Mouse (Mus musculus) forebrain, embryonic 11.5 days (tissue): ENCODE data around the gene Nudt5. TPM values are rescaled to one million over a fixed set of nuclear protein-coding genes. Genes with fewer than 3 reads are reported as not detected.
A peak's percentile ranks its signal among the peaks of the same experiment; 100 is the strongest.

Source experiments
- ATAC-seq: fragments of 200-750 bp; cut with Nextera tagmentation; replicated peaks from 2 replicates; pipeline ENCODE4 v1.8.0; 2017; ENCODE audit warnings: moderate TSS enrichment; ENCODE audit not compliant: low FRiP score
- DNase-seq: peaks from one replicate; pipeline ENCODE4 v3.0.0-alpha.2; 2017; ENCODE audit warnings: low spot score
- H3K27ac ChIP-seq: fragments of 300-500 bp; sonication (generic); 2 replicates; pipeline ENCODE4 v1.5.1; 2014; ENCODE audit warnings: low read depth, low read length
- H3K27me3 ChIP-seq: fragments of 300-500 bp; sonication (generic); 2 replicates; pipeline ENCODE4 v1.6.1; 2014; ENCODE audit warnings: mild to moderate bottlenecking, low read length, mixed read lengths; ENCODE audit not compliant: control insufficient read depth, insufficient read depth
- H3K36me3 ChIP-seq: fragments of 300-500 bp; sonication (generic); 2 replicates; pipeline ENCODE4 v1.6.1; 2014; ENCODE audit warnings: mild to moderate bottlenecking, low read length, moderate library complexity, mixed read lengths; ENCODE audit not compliant: control insufficient read depth, insufficient read depth
- H3K4me1 ChIP-seq: fragments of 300-500 bp; sonication (generic); replicated peaks from 2 replicates; pipeline ENCODE4 v1.6.1; 2014; ENCODE audit warnings: low read length, mixed read lengths; ENCODE audit not compliant: control insufficient read depth, insufficient read depth
- H3K4me2 ChIP-seq: fragments of 300-500 bp; sonication (generic); 2 replicates; pipeline ENCODE4 v1.6.1; 2014; ENCODE audit warnings: low read depth, mild to moderate bottlenecking, low read length, moderate library complexity, mixed read lengths; ENCODE audit not compliant: severe bottlenecking
- H3K4me3 ChIP-seq: fragments of 300-500 bp; sonication (generic); 2 replicates; pipeline ENCODE4 v1.5.1; 2014; ENCODE audit warnings: low read depth, low read length
- H3K9ac ChIP-seq: fragments of 300-500 bp; sonication (generic); 2 replicates; pipeline ENCODE4 v1.6.1; 2014; ENCODE audit warnings: low read length
- H3K9me3 ChIP-seq: fragments of 300-500 bp; sonication (generic); 2 replicates; pipeline ENCODE4 v1.6.1; 2016; ENCODE audit warnings: low read length, mixed read lengths; ENCODE audit not compliant: control insufficient read depth
- WGBS: fragments of 180-500 bp; shearing (Covaris S2); extraction: QIAGEN DNeasy Blood & Tissue Kit; methylation state at CpG from one replicate; pipeline ENCODE4 v1.1.7; 2014; 5-methylcytosine and 5-hydroxymethylcytosine counted together
- polyA plus RNA-seq: library from polyadenylated mRNA; unstranded; fragments of >200 nt; fragmentation: Nextera tagmentation; extraction: Ambion mirVana; gene quantifications from 2 replicates; pipeline ENCODE4 v1.2.1, GENCODE M21; 2014

Gene Nudt5
- polyA plus RNA-seq, 1 experiment from 2014 or later = 103 TPM

DNA sequence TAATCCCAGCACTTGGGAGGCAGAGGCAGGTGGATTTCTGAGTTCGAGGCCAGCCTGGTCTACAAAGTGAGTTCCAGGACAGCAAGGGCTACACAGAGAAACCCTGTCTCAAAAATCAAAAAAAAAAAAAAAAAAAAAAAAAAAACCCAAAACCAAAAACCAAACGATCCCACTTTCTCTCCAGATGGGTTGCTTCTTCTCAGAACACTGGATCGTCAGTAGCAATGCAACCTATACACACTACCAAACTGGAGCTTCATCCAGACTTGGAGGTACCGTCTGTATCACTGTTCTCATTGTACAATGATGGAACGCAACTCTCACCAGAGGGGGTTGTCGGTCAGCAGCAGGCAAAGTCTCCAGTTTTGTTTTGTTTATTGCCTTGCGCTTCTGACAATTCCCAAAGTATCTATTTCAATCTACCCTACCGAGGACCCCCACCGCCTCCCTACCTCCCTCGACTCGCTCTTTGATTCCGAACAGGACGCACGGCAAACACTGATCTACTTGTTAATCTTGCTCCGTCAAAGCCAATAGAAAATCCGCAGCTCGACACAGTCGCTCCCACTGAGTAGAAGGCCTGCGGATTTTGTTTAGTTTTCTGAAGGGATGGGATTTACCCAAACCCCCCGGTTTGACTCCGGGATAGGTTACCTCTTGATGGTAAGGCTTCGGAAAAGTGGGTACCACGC is 492 bp upstream of the Nudt5 start:
- no peaks in the 10 kb centered on the region for H3K9me3 ChIP-seq
- H3K36me3 ChIP-seq = peaks cover 12% of the 10 kb centered on the region
- H3K27ac ChIP-seq = peak overlapping the region; percentile 71
- peak overlapping the region; percentile 65 for H3K4me2 ChIP-seq
- DNase-seq (no peak), ATAC-seq (no peak)
- no peaks in the 10 kb centered on the region for H3K4me1 ChIP-seq
- peak overlapping the region; percentile 77 for H3K9ac ChIP-seq
- WGBS = 4% methylated on average over 23 of the region's 23 CpGs
- H3K4me3 ChIP-seq = peak overlapping the region; percentile 79
- H3K27me3 ChIP-seq = no peaks in the 10 kb centered on the region

DNA sequence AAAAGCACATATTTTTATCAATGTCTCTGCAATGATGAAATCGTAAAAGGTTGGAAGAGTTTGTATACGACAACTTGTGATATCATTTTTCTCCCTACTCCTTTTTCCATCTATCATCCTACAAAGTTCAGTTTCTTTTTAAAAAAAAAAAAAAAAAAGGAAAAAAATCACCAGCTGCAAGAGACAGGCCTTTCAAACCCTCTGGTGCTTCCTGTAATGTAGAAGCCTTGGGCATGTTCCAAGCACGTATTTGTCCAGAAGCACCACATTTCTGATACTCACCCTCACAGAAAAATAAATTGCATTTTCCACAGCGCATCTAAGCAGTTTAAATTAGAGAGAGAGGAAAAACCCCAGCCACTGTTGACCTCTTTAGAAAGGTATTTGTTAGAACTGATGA is 1.0 kb downstream of the Nudt5 start:
- 45% methylated on average over 4 of the region's 4 CpGs for WGBS
- no peaks in the 10 kb centered on the region; the same call in 1 of the 2 replicates for H3K36me3 ChIP-seq
- no peak for DNase-seq
- H3K9me3 ChIP-seq = no peaks in the 10 kb centered on the region
- peak overlapping the region; percentile 50 for H3K4me2 ChIP-seq
- H3K4me3 ChIP-seq = peak overlapping the region; percentile 79
- ATAC-seq = no peak
- H3K9ac ChIP-seq = peak overlapping the region; percentile 77
- no peak overlapping the region for H3K27ac ChIP-seq
- no peaks in the 10 kb centered on the region for H3K27me3 ChIP-seq
- H3K4me1 ChIP-seq = no peaks in the 10 kb centered on the region

DNA sequence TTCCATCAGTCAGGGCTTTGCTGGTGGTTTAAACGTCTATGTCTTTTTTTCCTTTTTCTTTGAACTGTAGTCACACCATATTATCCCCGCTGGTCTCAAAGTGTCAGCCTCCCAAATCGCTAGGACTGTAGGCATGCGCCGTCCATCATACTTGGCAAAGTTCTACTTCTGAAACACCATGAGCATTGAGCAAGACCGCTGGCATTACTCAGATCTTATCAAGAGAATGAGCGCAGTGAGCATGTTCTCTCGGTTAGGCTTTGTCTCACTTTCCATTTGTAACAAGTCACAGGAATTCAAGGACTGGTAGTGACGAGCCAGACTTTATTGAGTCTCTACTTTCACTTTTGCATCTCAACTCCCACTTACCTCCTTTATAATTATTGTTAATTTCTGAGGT is 6.3 kb downstream of the Nudt5 start:
- Histone ChIP-seq H3K4me3 (no peak overlapping the region), H3K36me3 (no peaks in the 10 kb centered on the region), H3K4me2 (no peak overlapping the region), H3K9me3 (no peaks in the 10 kb centered on the region), H3K4me1 (no peaks in the 10 kb centered on the region), H3K27ac (no peak overlapping the region), H3K9ac (no peak overlapping the region), H3K27me3 (no peaks in the 10 kb centered on the region)
- ATAC-seq (no peak), DNase-seq (no peak)
- WGBS = 93% methylated on average over 9 of the region's 9 CpGs

DNA sequence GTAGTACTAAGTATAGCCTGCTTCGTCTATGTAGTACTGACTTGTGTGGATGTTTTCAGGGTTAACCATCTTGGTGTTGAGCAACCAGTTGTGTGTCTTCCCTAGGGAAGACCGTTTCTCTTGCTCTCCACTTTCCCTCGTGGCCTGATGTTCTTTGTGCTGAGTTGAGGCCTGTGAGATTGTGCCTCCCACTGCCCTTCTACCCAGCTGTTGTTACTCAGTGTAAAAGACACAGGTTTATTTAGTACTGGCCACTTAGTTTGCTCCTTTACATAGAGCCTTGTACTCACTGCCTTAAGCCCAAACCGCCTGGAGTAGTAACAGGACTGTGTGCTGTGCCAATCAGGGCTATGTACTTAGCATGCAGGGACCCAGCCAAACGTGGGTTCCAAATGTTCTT is 7.0 kb downstream of the Nudt5 start:
- Histone ChIP-seq H3K27me3 (no peaks in the 10 kb centered on the region), H3K4me2 (no peak overlapping the region), H3K36me3 (no peaks in the 10 kb centered on the region), H3K27ac (no peak overlapping the region), H3K4me1 (no peaks in the 10 kb centered on the region), H3K9ac (no peak overlapping the region), H3K9me3 (no peaks in the 10 kb centered on the region), H3K4me3 (no peak overlapping the region)
- DNase-seq (no peak), ATAC-seq (no peak)
- 89% methylated on average over 5 of the region's 5 CpGs for WGBS

GRCm38 (mm10) chr2:5862834-5863233 is 18.0 kb downstream of the Nudt5 start, which contains the start of gene Gm13199:
TSS of gene Gm13199 (minus strand) at chr2:5862934.
- no peaks in the 10 kb centered on the region for H3K4me1 ChIP-seq
- no peaks in the 10 kb centered on the region for H3K9me3 ChIP-seq
- H3K27ac ChIP-seq = no peak within 1 kb of the TSS
- H3K4me2 ChIP-seq = no peak within 1 kb of the TSS
- H3K27me3 ChIP-seq = no peaks in the 10 kb centered on the region
- ATAC-seq = no peak
- no peaks in the 10 kb centered on the region; the same call in 1 of the 2 replicates for H3K36me3 ChIP-seq
- DNase-seq = no peak
- WGBS = 93% methylated on average over 3 of the region's 3 CpGs
- H3K4me3 ChIP-seq = no peak within 1 kb of the TSS
- H3K9ac ChIP-seq = no peak within 1 kb of the TSS

DNA sequence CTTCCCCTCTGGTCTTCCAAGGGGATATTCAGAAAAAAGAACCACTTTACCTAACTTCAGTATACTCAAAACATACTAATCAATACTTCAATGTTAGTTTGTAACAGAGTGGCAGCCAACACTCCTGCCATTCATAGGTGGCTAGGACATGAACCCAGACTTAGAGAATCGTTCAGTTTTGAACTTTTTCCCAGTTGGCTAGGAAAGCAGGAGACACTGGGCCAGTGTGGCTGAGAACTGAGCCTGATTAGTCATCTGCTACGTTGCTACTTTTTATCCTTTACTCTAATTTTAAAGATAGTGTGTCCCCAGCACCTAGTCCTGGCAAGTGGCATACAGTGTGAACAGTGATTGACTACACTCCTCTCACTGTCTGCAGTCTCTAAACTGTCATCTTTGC is 22.9 kb downstream of the Nudt5 start:
- 85% methylated on average over 2 of the region's 2 CpGs for WGBS
- no peaks in the 10 kb centered on the region for H3K9me3 ChIP-seq
- H3K9ac ChIP-seq = no peak overlapping the region
- H3K27ac ChIP-seq = no peak overlapping the region
- no peak overlapping the region for H3K4me2 ChIP-seq
- DNase-seq = no peak
- no peaks in the 10 kb centered on the region for H3K27me3 ChIP-seq
- H3K4me1 ChIP-seq = no peaks in the 10 kb centered on the region
- H3K4me3 ChIP-seq = no peak overlapping the region
- H3K36me3 ChIP-seq = peaks cover 2% of the 10 kb centered on the region
- ATAC-seq = no peak

GRCm38 (mm10) chr2:5869746-5870145 is 24.9 kb downstream of the Nudt5 start:
- no peak for DNase-seq
- no peak overlapping the region for H3K4me2 ChIP-seq
- H3K4me1 ChIP-seq = no peaks in the 10 kb centered on the region
- no peak overlapping the region for H3K27ac ChIP-seq
- no peaks in the 10 kb centered on the region for H3K9me3 ChIP-seq
- 94% methylated on average over 5 of the region's 5 CpGs for WGBS
- ATAC-seq = no peak
- H3K4me3 ChIP-seq = no peak overlapping the region
- H3K9ac ChIP-seq = no peak overlapping the region
- H3K27me3 ChIP-seq = no peaks in the 10 kb centered on the region
- peaks cover 10% of the 10 kb centered on the region for H3K36me3 ChIP-seq

DNA sequence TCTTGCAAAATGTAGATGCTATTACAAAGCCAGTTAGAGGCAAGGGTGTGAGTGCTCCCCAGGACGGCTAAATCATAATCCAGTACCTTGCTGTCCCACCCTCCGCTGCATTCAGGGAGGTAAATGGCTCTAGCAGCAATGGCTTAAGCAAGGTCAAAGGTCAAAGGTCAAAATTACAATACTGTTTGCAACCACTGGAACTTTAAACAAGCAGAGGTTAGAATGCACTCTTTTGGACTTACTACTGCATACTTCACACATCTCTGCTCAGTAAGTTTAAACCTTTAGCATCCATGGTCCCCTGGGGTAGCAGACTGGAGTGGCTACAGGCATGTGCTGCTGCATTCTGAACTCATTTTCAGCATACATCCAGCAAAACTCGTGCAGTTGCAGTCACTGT is 32.6 kb downstream of the Nudt5 start:
- ATAC-seq (no peak), DNase-seq (no peak)
- Histone ChIP-seq H3K27ac (no peak overlapping the region), H3K4me2 (no peak overlapping the region), H3K9ac (no peak overlapping the region), H3K36me3 (peaks cover 14% of the 10 kb centered on the region), H3K9me3 (no peaks in the 10 kb centered on the region), H3K4me1 (no peaks in the 10 kb centered on the region), H3K27me3 (no peaks in the 10 kb centered on the region), H3K4me3 (no peak overlapping the region)
- 72% methylated on average over 3 of the region's 3 CpGs for WGBS

DNA sequence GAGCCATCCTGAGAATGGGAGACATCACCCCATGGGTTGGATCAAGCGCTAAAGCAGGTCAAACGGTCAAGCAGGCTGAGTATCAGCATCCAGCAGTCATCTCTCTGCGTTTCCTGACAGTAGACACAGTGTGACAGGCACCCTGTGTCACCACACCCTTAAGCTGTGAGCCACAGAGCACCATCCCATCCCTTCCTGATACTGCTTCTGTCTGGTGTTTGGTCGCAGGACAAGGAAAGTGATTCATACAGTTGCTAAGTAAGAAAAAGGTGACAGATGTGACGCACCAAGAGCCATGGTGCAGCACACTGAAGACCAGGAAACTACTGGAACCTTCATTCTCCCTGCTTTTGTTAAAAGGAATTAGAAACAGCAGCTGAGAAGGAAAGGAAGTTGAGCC is 44.0 kb downstream of the Nudt5 start:
- Histone ChIP-seq H3K9ac (no peak overlapping the region), H3K4me1 (0 out of 2 replicates have a peak, but pooled peaks cover 2% of the 10 kb centered on the region), H3K27me3 (no peaks in the 10 kb centered on the region), H3K27ac (no peak overlapping the region), H3K9me3 (no peaks in the 10 kb centered on the region), H3K36me3 (peaks cover 5% of the 10 kb centered on the region), H3K4me3 (no peak overlapping the region), H3K4me2 (no peak overlapping the region)
- ATAC-seq (no peak), DNase-seq (no peak)
- 91% methylated on average over 5 of the region's 5 CpGs for WGBS
